Mouse (Mus musculus) neural tube, embryonic 11.5 days (tissue): ENCODE results near the gene Mboat2. TPM values are rescaled to one million over a fixed set of nuclear protein-coding genes. Genes with fewer than 3 reads are reported as not detected.

ENCODE experiments used
- ATAC-seq: fragments of 200-750 bp; cut with Nextera tagmentation; 2 replicates; pipeline ENCODE4 v1.8.0; 2017; ENCODE audit warnings: moderate number of reproducible peaks, mild to moderate bottlenecking, moderate TSS enrichment, moderate library complexity; ENCODE audit not compliant: insufficient read depth, low FRiP score, low TSS enrichment
- DNase-seq: peaks from one replicate; pipeline ENCODE4 v3.0.0-alpha.2; 2015; ENCODE audit warnings: low spot score
- H3K27ac ChIP-seq: fragments of 300-500 bp; sonication (generic); 2 replicates; pipeline ENCODE4 v1.5.1; 2014; ENCODE audit warnings: low read depth, mild to moderate bottlenecking, low read length
- H3K27me3 ChIP-seq: fragments of 300-500 bp; sonication (generic); 2 replicates; pipeline ENCODE4 v1.6.1; 2014; ENCODE audit warnings: mild to moderate bottlenecking, low read length, mixed read lengths; ENCODE audit not compliant: control insufficient read depth, insufficient read depth
- H3K36me3 ChIP-seq: fragments of 300-500 bp; sonication (generic); 2 replicates; pipeline ENCODE4 v1.6.1; 2014; ENCODE audit warnings: mild to moderate bottlenecking, low read length, moderate library complexity, mixed read lengths; ENCODE audit not compliant: control insufficient read depth, insufficient read depth
- H3K4me1 ChIP-seq: fragments of 300-500 bp; sonication (generic); 2 replicates; pipeline ENCODE4 v1.6.1; 2014; ENCODE audit warnings: low read length, mixed read lengths; ENCODE audit not compliant: control insufficient read depth, insufficient read depth
- H3K4me2 ChIP-seq: fragments of 300-500 bp; sonication (generic); 2 replicates; pipeline ENCODE4 v1.6.1; 2014; ENCODE audit warnings: low read depth, mild to moderate bottlenecking, moderate library complexity
- H3K4me3 ChIP-seq: fragments of 300-500 bp; sonication (generic); 2 replicates; pipeline ENCODE4 v1.5.1; 2014; ENCODE audit warnings: low read depth, low read length
- H3K9ac ChIP-seq: fragments of 300-500 bp; sonication (generic); 2 replicates; pipeline ENCODE4 v1.6.1; 2014; ENCODE audit warnings: mild to moderate bottlenecking, low read length
- H3K9me3 ChIP-seq: fragments of 300-500 bp; sonication (generic); 2 replicates; pipeline ENCODE4 v1.6.1; 2016; ENCODE audit warnings: low read length; ENCODE audit not compliant: control insufficient read depth
- WGBS: fragments of 180-500 bp; shearing (Covaris S2); extraction: QIAGEN DNeasy Blood & Tissue Kit; methylation state at CpG from one replicate; pipeline ENCODE4 v1.1.7; 2014; 5-methylcytosine and 5-hydroxymethylcytosine counted together
- polyA plus RNA-seq: library from polyadenylated mRNA; unstranded; fragments of >200 nt; fragmentation: Nextera tagmentation; extraction: Ambion mirVana; gene quantifications from 2 replicates; pipeline ENCODE4 v1.2.1, GENCODE M21; 2014

The Mboat2 gene
- polyA plus RNA-seq, 1 experiment from 2014 or later = 60.9 TPM

- no peaks in the 10 kb centered on the region for H3K9me3 ChIP-seq
- no peaks in the 10 kb centered on the region for H3K36me3 ChIP-seq
- no peak for ATAC-seq
- no peaks in the 10 kb centered on the region for H3K4me1 ChIP-seq
- no peaks in the 10 kb centered on the region for H3K27me3 ChIP-seq
- no peak for DNase-seq
- no peak overlapping the region for H3K4me3 ChIP-seq
- H3K27ac ChIP-seq = no peak overlapping the region
- H3K9ac ChIP-seq = no peak overlapping the region
- H3K4me2 ChIP-seq = no peak overlapping the region
Measured at GRCm38 (mm10) chr12:24886800-24887199, 56.1 kb downstream of the Mboat2 start.

- H3K4me2 ChIP-seq = no peak overlapping the region
- no peaks in the 10 kb centered on the region for H3K36me3 ChIP-seq
- H3K27ac ChIP-seq = no peak overlapping the region
Measured at GRCm38 (mm10) chr12:24889371-24890051, 58.8 kb downstream of the Mboat2 start.

GRCm38 (mm10) chr12:24890158-24890557 is 59.5 kb downstream of the Mboat2 start:
- Histone ChIP-seq H3K9me3 (no peaks in the 10 kb centered on the region), H3K9ac (no peak overlapping the region), H3K27me3 (no peaks in the 10 kb centered on the region), H3K4me2 (no peak overlapping the region), H3K4me1 (peaks cover 12% of the 10 kb centered on the region), H3K4me3 (no peak overlapping the region), H3K27ac (no peak overlapping the region), H3K36me3 (no peaks in the 10 kb centered on the region)
- DNase-seq = no peak
- 88% methylated on average over 2 of the region's 2 CpGs for WGBS
- ATAC-seq = no peak

More at GRCm38 (mm10) chr12:24889371-24890051, 58.8 kb downstream of the Mboat2 start:
- 75% methylated on average over 7 of the region's 7 CpGs for WGBS
- Histone ChIP-seq H3K4me3 (no peak overlapping the region), H3K9me3 (no peaks in the 10 kb centered on the region), H3K27me3 (no peaks in the 10 kb centered on the region), H3K9ac (no peak overlapping the region), H3K4me1 (peaks cover 11% of the 10 kb centered on the region)
- ATAC-seq (no peak), DNase-seq (no peak)

- H3K27ac ChIP-seq = no peak overlapping the region
- DNase-seq (no peak), ATAC-seq (no peak)
- no peaks in the 10 kb centered on the region for H3K27me3 ChIP-seq
- no peak overlapping the region for H3K4me3 ChIP-seq
- H3K4me2 ChIP-seq = no peak overlapping the region
- 89% methylated on average over 8 of the region's 8 CpGs for WGBS
- H3K4me1 ChIP-seq = peaks cover 12% of the 10 kb centered on the region
- H3K9ac ChIP-seq = no peak overlapping the region
- H3K36me3 ChIP-seq = no peaks in the 10 kb centered on the region
- H3K9me3 ChIP-seq = no peaks in the 10 kb centered on the region
Measured at GRCm38 (mm10) chr12:24890684-24891459, 60.2 kb downstream of the Mboat2 start.

- H3K36me3 ChIP-seq = no peaks in the 10 kb centered on the region
- 85% methylated on average over 4 of the region's 4 CpGs for WGBS
- no peaks in the 10 kb centered on the region for H3K27me3 ChIP-seq
- peaks cover 12% of the 10 kb centered on the region for H3K4me1 ChIP-seq
- ATAC-seq (no peak), DNase-seq (no peak)
- H3K9ac ChIP-seq = no peak overlapping the region
- H3K27ac ChIP-seq = no peak overlapping the region
- no peak overlapping the region for H3K4me2 ChIP-seq
- no peak overlapping the region for H3K4me3 ChIP-seq
- H3K9me3 ChIP-seq = no peaks in the 10 kb centered on the region
Measured at GRCm38 (mm10) chr12:24892536-24892935, 61.9 kb downstream of the Mboat2 start.

- peak; percentile 90 for ATAC-seq
- H3K9ac ChIP-seq = peak overlapping the region; percentile 30; the same call in 1 of the 2 replicates
- no peaks in the 10 kb centered on the region for H3K27me3 ChIP-seq
- H3K4me2 ChIP-seq = no peak overlapping the region
- no peak overlapping the region for H3K4me3 ChIP-seq
- peak overlapping the region; percentile 78 for H3K27ac ChIP-seq
- H3K36me3 ChIP-seq = no peaks in the 10 kb centered on the region
- peaks cover 12% of the 10 kb centered on the region for H3K4me1 ChIP-seq
- H3K9me3 ChIP-seq = no peaks in the 10 kb centered on the region
- 11% methylated on average over 10 of the region's 10 CpGs for WGBS
- DNase-seq = peak; percentile 66
Measured at GRCm38 (mm10) chr12:24893777-24894468, 63.2 kb downstream of the Mboat2 start.

GRCm38 (mm10) chr12:24895352-24895751 is 64.7 kb downstream of the Mboat2 start:
- no peak overlapping the region for H3K4me3 ChIP-seq
- WGBS = 86% methylated on average over 5 of the region's 5 CpGs
- no peaks in the 10 kb centered on the region for H3K27me3 ChIP-seq
- ATAC-seq (no peak), DNase-seq (no peak)
- H3K4me1 ChIP-seq = peaks cover 12% of the 10 kb centered on the region
- H3K4me2 ChIP-seq = no peak overlapping the region
- H3K27ac ChIP-seq = no peak overlapping the region
- H3K9me3 ChIP-seq = no peaks in the 10 kb centered on the region
- H3K36me3 ChIP-seq = peaks cover 2% of the 10 kb centered on the region
- H3K9ac ChIP-seq = no peak overlapping the region

- ATAC-seq (no peak), DNase-seq (no peak)
- no peak overlapping the region for H3K9ac ChIP-seq
- no peaks in the 10 kb centered on the region for H3K9me3 ChIP-seq
- H3K4me3 ChIP-seq = no peak overlapping the region
- no peaks in the 10 kb centered on the region for H3K27me3 ChIP-seq
- H3K27ac ChIP-seq = no peak overlapping the region
- H3K4me2 ChIP-seq = no peak overlapping the region
- 89% methylated on average over 4 of the region's 4 CpGs for WGBS
- peaks cover 12% of the 10 kb centered on the region for H3K4me1 ChIP-seq
- H3K36me3 ChIP-seq = peaks cover 4% of the 10 kb centered on the region
Measured at GRCm38 (mm10) chr12:24897354-24897753, 66.7 kb downstream of the Mboat2 start.
